Mouse (Mus musculus): ENCODE measurements around the gene Arl15.

DNA sequence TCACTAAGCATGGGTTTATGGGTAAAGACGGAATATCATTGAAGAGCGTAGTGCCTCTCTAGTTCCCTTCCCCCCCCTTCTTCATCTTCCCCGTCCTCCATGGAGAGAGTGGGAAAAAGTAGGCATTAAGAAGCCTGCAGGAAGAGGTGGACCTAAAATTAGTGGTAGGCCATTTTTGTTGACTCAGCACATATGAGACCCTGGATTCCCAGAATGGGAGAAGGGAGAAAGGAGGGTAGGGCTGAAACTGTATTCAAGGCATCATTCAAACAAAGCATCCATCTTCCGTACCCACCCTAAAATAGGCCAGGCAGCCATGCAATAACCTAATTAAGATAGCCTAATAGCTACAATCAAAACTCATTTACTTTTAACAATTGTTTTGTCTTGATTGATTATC lies 301.1 kb downstream of the Arl15 start:
- TF ChIP-seq EP300 (IDR thresholded peaks at IDR 0.05; ENCODE audit: insufficient read depth, low read depth, low read length) (no peak), CTCF (IDR thresholded peaks at IDR 0.05) (no peak), POLR2A (IDR thresholded peaks at IDR 0.05; ENCODE audit: insufficient read depth, low read depth, low read length) (no peak)

All from heart, adult 2 months (tissue).